Mouse (Mus musculus) kidney, adult 9 months (tissue): ENCODE measurements around the gene Cacna1s.

ENCODE experiments used
- DNase-seq: peaks from one replicate; pipeline ENCODE4 v3.0.0; 2022

The Cacna1s gene

DNA sequence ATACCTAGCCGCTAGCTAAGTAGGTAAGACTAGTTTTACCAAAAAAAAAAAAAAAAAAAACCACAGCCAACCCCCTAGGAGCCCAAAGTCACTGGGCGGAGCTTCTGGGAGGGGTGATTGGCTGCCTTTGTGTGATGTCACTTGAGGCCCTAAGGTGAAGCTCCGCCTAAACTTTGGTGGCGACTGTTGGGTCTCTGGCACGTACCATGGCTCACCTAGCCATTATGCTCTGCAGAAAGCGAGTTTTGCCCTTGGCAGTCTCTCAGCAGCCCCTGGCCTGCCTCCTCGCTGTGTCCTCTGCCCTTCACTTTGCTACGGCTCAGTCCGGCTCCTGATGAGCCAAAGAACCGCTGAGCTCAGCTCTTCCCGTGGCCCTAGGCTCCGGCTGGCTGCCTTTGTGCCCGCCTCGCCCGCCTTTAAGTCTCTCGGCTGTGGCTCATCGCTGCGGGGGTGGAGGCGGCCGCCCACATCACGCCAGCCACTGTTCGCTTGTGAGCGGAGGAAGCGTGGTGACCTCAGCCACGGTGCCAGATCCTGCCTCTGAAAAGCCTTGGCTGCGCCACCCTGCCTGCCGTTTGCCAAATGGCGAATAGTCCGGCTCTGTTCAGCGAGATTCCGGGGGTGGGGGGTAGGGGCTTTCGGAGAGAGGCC, 87.6 kb downstream of the Cacna1s start:
- DNase-seq, result peak; percentile 88

DNA sequence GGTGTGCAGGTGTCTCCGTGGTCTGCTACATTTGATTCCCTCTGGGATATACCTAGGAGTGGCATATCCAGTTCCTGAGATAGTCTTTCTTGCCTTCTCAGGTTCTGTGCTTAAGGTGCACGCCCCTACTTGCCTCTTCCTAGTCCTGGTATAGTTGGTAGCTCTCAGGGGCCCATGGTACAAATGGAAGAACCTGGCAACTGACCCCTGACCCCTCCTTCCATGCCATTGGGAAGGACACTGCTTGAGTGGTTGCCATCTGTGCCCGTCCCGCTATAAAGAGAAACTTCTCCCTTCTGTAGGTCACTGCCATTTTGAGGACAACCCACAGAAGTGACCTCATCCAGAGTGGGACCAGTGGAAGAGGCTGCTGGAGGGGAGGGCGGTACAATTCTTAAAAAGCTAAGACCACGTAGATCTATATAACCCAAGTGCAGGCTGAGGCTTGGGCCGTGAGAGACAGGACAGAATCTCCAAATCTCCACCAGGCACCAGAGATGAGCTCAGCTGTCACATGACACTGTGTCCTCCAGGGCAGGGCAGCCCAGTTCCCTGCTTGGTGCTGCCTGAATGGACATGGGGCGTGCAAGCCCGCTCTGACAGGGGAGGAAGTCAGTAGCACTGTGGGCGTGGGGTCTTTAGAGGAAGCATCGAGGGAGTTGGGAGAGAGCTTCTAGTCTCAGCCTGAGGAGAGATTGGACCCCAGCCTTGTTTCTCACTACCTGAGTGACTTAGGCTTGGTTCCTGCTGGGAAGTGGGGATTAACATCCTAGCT, 88.8 kb downstream of the Cacna1s start:
- DNase-seq, result peak; percentile 35

DNA sequence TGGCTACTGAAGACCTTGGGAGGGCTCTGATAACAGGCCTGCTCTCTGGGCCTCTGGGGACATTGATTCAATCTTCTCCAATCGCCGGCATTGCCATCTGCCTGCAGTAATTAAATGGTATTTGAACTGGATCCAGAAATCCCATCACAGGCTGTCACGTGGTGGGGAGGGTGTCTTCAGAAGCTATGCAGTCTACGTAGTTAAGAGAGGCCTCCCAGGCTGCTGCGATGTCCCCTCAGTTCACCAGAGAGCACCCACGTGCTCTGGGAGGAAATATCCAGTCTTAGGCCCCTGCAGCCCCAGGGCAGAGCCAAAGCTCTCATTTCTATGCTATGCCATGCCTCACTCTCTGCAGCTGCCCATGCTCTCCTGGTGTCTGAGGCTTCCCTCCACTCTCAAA, 89.8 kb downstream of the Cacna1s start:
- peak; percentile 34 for DNase-seq

DNA sequence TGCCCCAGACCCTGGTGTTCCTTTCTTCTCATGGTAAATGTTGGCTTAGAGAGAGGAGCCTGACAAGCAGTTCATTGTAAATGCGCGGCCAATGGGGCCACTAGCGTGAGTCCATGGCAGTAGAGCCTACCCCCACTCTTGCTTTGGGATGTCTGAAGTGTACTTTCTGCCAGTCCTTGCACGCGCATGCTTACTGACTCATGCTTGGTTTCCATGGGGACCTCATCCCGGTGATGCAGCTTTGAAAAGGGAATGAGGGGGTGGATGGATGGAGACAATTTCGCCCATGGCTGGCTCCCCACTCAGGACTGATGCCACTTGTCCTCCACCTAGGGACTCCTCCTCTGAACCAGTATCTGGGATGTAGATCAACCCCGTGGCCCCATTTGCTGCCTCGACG, 91.0 kb downstream of the Cacna1s start:
- DNase-seq, result no peak

DNA sequence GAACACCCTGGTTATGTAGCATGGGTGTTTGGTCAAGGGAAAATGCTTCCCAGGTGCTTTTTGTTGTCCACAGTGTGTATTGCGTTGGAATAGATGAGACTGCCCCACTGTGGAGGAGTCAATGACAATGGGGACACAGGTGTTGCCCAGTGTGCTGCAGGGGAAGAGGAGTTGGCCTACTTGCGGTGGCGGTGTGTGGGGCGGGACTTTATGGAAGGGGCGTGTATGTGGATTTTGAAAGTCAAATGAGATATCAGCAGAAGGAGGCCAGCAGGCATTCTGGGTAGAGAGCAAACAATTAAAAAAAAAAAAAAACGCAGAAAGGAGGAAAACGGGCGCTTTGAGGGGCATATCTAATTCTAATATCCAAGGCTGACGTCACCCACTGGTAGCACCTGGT, 97.2 kb downstream of the Cacna1s start:
- DNase-seq, result no peak

DNA sequence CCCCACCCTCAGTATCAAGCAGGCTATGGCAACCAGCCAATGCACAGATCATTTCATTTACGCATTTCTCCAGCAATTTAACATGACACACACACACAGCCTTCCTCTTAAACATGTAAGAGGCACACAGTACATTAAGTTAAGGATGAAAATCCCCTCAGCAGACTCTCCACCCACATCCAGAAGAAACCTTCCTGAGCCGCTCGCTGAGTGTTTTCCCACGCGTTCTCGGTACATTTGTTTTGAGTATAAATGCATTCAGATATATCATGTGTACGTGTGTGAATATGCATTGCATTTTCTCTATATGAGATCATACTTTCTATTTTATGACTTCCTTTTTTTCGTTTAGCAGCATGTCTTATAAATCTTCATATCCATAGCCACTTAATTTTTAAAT, 98.8 kb downstream of the Cacna1s start:
- no peak for DNase-seq

DNA sequence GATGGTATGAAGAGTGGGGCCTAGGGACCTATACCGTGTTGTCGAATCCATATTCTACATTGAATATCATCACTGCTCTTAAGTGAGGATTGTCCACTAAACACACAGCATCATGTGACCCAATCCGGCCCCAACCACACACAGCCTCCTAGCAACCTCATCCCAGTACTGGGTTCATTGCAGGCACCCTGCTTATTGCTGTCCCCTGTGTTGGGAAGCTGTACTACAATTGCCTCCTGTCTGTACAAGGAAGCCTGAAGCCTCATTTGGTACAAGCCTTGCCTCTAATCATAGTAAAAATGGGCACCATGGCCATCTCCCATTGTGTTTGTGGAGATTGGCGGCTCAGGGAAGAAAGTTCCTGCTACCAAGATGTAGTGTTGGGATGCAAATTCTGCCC, 103.8 kb downstream of the Cacna1s start:
- no peak for DNase-seq

DNA sequence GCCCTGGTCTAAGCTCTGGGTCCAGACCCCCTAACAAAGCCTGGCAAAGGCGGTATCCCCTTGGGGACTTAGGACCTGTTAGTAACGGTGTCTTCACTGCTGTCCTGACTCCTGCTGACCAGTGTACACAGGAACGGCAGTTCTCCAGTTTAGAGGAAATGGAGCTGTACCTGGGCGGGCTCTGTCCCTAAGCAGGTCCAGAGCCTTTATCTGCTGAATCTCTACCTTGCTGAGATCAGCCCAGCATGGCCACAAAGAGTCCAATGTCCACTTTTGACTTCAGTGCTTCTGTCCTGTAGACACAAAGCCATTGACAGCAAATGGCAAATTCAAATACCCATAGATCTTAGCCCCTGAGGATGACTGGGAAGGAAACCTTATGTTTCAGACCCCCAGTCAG, 104.4 kb downstream of the Cacna1s start:
- DNase-seq, result no peak

DNA sequence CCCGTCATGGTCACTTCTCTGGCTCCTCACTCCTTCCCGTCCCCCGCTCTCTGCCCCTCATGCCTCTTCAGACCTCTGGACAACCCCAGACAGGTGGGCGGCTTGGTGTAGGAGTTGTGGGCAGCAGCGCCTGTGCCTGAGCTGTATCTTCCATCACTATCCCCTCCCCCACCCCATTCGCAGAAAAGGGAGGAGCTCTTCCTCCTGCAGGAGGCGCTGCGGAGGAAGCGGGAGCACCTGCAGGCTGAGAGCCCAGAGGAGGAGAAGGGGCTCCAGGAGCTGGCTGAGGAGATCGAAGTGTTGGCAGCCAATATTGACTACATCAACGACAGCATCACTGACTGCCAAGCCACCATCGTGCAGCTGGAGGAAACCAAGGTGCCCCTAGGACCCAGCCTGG, 107.3 kb downstream of the Cacna1s start:
- DNase-seq, result no peak

DNA sequence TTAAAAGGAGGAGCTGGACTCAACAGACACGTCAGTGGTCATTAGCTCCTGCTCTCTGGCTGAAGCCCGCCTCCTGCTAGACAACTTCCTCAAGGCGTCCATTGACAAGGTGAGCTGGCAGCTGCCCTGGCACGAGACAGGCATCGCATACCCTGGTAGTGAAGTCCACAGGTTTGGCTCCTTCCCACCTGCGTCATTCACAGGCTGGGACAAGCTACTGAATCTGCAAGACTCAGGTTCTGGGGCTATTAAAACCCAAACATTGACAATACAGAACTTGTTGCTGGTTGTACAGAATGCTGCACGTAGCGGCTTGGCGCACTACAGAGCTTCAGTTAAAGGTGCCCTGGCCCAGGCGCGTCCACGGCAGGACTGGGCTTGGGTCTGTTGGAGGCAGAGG, 107.7 kb downstream of the Cacna1s start:
- no peak for DNase-seq

DNA sequence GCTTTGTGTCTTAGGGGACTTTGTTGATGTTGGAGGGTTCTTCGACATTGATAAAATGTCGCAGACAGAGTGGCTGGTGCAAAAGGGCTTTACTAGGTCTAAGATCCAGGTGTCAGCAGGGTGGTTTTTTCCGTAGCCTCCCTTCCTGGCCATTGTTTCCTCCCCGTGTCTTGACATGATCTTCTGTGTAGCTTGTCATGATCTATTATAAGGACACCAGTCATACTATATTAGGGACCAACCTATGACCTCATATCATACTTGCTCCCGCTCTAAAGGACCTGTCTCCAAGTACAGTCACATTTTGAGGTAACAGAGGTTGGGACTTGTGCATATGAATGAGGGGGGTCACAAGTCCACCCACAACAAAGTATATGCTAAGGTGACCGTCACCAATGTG, 108.4 kb downstream of the Cacna1s start:
- DNase-seq, result no peak

DNA sequence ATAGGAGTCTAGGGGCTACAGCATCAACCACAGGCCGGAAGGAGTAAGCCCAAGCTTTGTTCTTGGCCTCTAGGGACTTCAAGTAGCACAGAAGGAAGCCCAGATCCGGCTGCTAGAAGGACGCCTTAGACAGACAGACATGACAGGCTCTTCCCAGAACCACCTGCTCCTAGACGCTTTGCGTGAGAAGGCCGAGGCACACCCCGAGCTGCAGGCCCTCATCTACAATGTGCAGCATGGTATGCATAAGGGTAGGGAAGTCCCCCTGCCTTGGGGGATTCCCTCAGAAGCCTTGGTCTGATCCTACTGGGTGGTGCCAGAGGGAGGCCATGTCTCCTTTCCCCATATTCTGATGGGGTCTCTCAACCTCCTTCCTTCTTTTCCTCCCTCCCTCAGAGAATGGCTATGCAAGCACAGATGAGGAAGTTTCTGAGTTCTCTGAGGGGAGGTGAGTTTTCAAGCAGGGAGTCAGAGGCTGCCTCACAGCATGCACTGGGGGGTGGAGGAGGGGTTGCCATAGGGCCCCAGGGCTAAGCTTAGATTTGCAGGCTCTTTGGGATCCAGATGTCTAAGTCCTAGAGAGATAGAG, 108.9 kb downstream of the Cacna1s start:
- DNase-seq, result no peak

DNA sequence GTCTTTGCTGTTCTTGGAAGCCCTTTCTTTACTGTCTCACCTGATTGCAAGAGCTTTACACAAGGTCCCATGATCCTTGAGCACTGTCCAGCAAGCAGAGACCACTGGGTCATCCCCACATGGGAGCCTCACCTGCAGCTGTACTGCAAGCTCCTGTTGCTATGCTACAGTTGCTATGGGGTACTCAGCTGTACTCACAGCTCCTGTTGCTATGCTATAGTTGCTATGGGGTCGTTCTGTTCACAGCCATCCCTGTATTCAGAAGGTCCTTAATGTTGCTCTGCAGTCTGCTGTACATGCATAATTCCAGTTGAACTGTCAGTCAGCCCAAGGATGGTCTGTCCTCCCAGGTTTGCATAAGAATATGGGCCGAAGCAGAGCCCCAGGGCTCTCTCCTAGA, 112.9 kb downstream of the Cacna1s start:
- no peak for DNase-seq

DNA sequence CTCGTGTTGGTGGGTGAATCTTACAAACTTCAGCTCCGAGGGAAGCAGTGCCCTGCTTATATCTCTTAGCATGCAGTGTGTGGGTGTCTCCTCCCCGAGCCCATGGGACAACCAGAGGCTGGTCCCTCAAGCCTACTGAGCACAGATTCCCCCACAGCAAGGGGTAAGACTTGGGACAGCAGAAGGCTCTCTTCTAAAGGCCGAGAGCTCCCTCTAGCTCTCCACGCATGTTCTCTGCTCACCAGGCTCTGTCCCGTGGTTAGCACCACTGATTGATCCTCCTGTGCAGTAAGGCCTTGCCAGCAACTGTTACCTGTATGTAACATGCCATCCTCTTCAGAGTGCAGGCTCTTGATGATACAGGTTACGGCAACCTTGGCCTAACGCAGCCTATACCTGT, 115.1 kb downstream of the Cacna1s start:
- DNase-seq, result peak; percentile 26
